Mouse (Mus musculus): ENCODE measurements around the gene Cttnbp2. TPM values are rescaled to one million over a fixed set of nuclear protein-coding genes. Genes with fewer than 3 reads are reported as not detected.
"Not testable (repeated sequence)": the region's sequence is repeated elsewhere in the genome, so short reads cannot be mapped to it uniquely, and the experiment has no call there.

The Cttnbp2 gene
- total RNA-seq, 1 experiment from 2014 or later, result 80.4 TPM

DNA sequence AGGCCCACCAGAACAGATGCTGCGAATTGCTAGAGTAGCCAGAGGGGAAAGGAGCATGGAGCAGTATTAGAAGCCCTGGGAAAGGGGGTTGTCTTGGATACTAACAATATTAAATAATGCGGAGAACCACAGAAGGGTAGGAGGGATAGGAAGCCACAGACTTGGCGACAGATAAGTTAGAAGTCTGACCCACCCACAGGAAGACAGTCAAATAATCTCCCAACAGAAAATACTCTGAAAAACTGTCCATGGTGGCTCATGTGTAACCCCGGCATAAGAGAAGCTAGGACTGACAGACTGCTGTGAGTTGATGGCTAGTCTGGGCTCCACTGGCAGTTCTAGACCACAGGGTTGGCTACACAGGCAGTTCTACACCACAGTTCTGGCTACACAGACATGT is 98.7 kb downstream of the Cttnbp2 start:
- DNase-seq, result no peak

DNA sequence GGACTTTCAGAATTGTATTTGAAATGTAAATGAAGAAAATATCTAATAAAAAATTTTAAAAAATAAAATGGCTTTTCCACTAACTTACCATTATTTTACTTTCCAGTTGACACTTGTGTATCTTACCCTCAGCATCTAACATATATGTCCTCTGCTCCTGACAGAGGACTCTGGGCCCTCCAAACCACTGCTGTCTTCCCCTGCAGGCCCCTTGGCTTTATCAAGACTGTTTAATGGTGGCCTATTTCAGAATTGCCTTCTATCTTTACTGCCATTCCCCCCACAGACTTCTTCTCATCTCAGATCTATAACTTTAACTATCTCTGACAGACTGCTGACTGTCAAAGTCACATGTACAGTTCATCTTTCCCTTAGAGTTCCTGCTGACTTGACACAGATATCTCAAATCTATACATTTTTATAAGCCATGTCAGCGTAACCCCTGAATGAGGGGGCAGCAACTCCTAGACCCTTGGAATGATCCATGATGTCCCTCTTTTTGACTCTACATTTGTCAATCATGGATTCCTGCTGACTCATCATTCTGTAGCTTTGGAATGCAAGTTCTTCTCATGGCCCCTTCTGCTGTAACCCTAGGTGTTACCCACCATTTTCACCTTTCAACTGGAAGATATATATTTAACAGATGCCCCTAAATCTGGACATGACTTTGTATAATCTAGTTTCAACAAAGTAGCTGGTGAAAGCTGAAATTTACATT is 103.0 kb downstream of the Cttnbp2 start:
- DNase-seq, result no peak

DNA sequence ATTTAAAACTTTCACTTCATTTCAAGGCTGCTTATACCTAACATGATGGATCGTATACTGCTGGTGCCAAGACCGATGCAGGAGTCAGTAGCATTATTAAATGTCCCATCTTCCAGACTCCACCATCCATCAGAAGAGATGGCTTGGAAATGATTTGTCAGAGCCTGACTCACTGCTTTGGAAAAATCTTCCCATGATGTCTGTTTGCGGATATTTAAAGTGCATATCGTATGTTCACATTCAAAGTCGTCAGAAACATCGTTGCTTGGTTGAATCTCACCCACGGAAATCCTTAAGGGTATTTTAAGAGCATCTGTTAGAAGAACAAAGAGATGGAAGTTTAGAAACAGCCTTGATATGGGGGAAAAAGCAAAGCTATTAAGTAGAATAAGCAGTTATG is 106.2 kb downstream of the Cttnbp2 start:
- DNase-seq, result no peak

DNA sequence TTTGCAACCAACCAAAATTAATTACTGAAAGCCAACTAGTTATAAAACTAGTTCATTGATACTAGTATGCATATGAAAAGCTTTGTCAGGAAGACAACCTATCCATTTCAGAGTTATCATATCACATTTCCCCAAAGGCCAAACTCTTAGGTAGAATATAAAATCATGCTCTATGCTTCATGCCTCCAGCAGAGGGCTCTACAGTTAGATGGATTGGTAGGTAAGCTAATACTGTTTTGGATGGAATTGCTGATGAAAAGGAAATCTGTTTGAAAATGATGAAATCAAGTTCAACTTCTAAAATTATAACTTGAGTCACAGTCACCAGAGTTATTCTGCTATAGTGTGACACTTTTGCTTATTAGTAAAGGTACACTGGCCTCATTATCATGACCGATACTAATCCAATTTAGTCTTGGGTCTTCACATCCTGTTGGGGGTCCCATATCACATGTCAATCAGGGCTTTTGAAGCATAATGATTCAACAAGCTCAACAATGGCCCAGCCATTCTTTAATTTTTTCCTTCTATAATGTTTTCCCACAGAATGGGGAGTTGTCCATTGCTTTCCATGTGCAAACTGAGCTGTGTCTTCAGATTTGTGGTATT is 113.5 kb downstream of the Cttnbp2 start:
- DNase-seq, result peak; percentile 20

DNA sequence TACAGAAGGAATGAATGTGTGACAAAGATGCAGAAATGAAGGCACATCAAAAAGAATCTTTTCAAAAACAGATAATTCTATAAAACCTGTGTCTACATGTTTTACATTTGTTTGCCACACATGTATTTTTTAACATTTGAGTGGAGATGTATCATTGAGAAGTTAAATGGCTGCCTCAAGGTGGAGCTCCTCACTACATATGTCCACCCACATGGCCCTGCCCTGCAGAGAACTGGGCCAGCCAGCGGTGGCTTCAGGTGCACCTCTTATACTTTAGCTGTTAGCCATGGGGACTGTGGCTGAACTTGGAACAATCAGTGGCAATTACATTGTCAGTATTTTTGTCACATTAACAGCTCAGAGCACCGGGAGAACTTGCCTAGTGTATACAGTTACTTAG is 133.3 kb downstream of the Cttnbp2 start:
- DNase-seq, result no peak

DNA sequence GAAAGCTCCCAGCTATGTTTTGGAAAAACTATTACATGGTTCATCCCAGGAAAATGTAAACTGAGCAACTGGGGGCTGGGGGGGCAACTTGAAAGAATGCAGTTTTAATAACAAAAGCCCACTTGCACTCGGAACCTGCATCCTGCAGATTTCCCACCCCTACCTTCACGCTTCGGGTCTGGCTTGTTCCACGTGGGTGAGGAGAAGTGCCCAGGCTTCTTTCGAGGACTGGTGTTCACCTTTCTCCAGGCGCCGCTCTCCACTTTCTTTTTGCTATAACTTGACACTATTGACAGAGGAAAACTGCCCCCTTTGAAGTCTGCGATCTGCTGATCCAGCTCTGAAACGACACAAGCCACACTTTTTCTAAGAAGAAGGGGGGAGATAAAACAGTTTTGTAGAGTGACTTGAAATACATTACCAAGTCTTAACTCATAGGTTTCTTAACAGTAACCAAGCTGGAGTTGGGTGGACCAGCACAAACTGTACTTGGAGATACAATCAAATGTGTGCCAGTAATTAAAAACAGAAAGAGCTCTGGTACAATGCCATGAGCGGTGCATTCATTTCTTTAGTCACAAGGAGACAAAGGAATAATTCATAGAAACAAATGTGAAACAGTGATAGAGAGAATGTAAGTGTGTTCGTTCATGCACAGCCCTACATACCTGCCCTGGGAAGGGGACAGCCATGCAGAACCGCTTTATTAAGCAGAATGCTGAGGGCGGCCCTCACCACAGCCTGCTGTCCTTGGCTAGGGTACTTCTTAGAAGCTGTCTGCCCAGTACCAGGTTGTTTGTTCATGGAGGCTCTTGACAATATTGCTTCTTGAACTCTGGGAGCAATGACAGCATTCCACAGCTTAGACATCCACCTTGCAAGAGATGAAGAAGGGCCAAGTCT is 134.1 kb downstream of the Cttnbp2 start:
- DNase-seq, result no peak

DNA sequence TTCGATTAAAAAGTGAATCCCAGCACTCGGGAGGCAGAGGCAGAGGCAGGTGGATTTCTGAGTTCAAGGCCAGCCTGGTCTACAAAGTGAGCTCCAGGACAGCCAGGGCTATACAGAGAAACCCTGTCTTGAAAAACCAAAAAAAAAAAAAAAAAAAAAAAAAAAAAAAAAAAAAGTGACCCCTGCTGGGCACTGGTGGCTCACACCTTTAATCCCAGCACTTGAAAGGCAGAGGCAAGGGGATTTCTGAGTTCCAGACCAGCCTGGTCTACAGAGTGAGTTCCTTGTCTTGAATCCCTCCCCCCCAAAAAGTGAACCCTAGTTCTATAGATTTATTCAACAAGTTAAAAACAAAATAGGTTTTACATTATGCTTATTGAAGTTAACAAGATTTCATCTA is 136.9 kb downstream of the Cttnbp2 start:
- not testable (repeated sequence) for DNase-seq

DNA sequence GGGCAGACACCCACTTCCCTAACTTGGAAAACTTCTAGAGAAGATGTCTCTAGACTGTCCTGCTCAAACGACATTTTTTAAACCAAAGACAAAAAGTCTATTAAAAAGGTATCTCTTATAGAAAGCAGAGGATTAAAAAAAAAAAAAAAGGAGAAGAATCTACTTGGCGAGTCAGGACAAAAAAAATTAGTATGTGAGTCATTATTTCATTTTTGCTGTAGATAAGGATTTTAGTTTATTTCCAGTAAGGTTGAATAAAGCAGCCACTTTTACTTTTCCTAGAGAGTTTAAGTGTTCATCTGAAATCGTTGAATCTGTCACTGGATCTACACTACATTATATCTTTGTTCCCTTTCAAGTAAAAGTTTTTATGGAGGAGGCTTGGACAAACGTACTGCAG is 139.9 kb downstream of the Cttnbp2 start:
- DNase-seq, result no peak

DNA sequence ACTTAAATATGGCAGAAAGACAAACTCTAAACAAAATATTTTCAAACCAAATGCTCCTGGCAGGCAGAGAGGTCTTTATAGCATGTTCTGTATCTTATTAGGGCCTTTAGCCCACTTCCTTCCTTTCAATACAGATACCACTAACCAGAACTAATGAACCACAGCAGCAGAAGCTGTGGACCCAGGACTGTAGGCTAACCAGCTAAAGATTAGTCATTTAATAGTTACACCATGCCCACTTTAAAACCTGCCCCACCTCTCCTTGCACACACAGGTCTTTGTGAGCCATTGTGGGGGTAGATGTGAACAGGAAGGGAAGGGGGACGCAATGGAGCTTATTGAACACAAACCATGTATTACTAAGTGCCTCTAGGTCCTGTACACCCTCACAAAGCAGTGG is 141.0 kb downstream of the Cttnbp2 start:
- no peak for DNase-seq

DNA sequence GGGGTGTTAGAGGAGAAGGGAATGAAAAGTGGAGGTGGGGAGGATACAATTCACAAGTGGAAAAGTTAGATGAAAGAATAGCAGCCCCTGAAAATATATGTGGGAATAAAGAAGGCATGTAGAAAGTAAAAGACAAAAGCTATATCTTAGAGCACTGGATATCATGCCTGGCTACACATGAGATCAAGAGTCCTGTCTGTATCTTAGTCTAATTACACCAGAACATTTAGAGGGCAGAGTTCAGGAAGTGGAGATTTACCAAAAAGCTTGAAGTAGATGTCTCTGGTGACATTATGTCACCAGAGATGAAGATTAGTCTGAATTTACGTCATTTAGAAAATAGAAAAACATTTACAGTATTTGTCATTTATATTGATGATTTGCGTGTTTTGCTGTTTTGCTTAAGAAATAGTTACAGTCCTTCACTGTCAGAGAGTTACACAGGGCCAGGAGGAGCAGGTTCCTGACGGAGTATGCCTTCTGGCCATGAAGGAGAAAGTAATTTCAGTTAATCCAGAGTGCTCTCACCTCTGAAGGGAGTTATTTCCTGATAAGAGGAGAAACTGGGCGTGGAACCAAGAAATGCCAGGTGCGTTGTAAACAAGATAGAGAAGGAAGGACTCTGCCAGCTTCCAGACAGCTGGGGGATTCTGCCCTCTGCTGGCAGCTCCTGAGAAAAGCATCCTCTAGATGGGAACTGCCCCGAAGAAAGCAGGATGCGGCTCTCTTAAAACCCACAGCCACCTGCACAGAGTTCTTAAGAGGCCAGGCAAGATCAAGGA is 142.0 kb downstream of the Cttnbp2 start:
- peak; percentile 69 for DNase-seq

DNA sequence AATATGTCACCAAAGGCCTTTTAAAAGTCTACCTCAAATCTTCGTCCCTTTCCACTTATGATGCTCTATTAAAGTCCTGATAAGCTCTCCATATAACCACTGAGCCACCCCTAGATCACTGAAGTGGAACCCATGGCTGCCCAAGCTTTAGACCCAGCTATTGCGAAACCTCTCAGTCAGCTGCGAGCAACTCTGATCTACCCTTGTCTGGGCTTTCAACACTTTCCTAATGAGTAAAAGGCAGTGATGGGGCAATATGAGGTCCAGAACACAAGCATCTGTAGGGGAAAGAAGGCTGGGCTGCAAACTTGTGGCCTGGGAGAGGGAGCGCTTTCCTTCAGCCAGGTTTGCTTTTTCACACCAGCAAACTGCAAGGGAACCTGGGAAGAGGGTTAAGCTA is 144.9 kb downstream of the Cttnbp2 start:
- DNase-seq, result no peak

DNA sequence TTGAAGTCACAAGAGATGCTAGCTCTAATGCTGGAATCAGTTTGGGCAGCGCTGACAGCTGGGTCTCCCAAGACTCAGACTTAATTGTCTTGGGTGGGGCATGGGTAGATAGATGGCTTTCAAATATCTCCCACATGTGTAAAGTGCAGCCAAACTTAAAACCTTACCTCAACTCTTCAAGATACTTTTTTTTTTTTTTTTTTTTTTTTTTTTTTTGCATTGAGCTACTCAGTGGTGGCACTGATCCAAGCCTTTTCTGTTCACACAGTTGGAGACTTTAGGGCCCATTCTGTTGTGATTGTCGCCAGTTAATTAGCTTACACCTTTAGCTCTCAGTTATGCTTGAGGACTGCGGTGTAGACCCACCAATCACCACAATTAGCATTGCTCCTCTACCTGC is 145.6 kb downstream of the Cttnbp2 start:
- DNase-seq, result no peak

DNA sequence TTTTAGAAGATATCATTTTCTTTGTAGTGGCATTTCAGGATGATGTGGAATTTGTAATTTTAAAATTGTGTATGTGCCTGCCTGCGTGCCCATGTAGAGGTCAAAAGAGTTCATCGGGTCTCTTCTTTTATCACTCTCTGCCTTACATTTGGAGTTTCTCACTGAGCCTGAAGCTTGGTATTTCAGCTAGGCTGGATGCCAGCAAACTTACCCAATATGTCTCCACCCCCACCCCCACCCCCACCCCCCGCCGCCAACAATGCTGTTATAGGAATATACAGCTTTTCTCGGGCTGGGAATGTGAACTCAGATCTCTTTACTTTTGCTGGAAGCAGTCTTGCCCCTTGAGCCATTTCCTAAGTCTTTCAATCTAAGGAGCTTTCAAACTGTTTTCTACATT is 152.4 kb downstream of the Cttnbp2 start:
- no peak for DNase-seq

DNA sequence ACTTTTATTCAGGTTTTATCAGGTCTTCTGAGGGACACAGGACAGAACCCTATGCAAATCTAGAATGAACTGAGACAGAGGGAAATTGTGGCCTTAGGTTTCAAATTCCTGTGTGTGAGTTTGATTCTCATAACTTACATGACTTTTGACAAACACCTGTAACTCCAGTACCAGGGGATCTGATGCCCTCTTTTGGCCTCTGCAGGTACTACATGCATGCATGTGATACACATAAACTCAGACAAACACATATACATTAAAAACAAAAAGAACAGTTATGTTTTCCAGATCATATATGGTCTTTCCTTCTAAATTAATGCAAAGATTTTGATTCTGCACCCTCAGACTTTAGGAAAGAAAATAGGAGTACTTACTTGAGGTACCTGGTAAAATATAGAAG is 153.7 kb downstream of the Cttnbp2 start:
- no peak for DNase-seq

DNA sequence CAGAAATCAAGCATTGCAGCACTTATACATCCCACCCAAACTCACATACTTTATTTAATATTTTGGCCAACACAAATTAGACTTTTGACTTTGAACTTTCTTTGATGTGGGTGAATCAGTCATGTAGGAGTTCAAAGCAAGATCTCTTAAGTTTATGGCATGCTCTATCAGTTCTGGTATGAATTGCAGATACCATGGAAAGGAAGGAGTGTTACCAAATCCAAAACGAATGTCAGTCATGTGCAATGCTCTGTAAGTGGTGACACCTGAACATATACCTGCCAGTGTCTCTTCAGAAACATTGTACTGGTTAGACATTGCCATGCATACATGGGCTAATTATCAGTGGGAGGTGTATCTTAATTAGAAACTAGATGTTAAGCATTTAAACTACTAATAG is 154.5 kb downstream of the Cttnbp2 start:
- DNase-seq, result no peak

DNA sequence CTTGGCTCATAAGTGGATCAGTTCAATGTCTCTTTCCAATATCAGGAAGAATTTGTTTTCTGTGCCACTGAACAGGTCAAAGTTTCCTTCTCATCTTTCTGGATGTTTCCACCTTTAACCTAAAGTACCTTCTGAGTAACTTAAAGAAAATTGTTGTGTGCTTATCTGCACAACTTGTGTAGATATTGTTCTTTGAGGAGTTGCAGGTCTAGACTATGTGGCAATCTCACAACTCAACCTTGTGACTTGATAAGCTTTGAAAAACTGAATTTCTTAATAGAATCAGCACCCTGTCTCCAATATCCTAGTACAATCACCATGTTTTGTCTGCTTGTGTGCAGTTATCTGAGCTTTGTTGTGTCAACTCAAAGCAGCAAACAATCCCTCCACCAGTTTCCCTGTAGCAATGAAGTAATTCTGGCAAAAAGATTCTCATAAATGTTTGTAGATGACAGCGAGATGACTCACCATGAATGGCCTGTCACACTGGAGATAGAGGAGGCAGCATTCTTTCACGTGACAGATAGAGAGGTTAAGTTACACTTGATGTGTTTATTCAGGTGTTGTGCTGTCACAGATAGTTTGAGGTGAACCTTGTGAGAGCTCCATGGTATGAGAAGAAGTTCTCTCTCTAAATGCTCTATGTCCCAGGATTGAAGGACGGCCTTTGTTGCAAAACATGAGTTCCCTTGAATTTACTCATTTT is 165.3 kb downstream of the Cttnbp2 start:
- no peak for DNase-seq

DNA sequence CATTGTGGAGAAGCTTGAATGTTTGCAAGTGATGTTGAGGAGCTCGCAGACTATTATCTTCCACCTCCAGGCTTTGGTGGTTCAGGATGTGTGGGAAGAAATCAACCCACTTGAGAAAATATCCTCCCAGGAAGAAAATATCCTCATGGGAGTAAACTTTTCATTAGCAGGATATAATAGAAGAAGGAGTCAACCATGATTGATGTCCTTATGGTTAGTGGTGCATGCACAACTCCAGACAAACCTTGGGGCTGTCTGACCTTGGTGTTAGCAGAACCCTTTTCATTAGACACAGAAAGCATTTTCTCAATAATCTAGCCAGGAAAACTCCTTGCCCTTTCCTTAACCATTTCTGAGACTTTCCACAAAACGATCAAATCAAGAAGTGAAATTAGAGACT is 170.4 kb downstream of the Cttnbp2 start:
- DNase-seq, result no peak

DNA sequence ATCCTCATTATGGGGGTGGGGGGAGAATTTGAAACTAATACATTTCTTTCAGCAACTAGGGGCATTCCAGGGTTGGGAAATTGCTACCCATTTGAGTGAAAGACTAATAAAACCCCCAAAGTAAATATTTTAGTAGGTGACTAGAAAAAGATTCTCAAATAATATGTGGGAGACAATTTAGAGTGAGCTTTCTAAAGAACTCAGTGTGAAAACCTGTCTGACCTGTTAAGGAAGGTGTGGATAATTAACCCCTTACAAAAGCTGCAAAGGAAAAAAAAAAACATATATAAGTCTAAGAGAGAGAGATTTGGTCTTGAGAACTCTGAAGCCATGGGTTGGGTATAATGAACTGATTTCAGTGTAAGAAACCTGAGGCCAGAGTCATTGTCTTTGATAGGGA is 176.3 kb downstream of the Cttnbp2 start:
- no peak for DNase-seq

DNA sequence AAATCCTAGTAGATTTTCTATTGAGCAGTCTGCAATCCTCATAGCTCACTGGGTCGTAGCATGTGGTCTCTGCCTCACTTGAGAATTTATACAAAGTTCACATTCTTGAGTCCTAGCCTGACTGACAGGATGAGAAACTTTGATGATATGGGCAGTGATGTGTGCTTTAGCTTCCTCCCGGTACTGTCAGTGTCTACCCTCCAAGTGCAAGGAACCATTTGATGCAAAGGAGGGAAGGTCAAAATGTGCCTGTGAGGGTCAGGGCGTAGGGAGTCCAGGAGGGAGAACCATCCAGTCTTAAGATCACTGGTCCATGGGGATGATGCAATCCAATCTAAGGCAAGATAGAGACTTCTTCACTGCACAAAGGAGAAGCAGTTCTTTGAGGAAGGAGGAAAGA is 179.2 kb downstream of the Cttnbp2 start:
- DNase-seq, result no peak

DNA sequence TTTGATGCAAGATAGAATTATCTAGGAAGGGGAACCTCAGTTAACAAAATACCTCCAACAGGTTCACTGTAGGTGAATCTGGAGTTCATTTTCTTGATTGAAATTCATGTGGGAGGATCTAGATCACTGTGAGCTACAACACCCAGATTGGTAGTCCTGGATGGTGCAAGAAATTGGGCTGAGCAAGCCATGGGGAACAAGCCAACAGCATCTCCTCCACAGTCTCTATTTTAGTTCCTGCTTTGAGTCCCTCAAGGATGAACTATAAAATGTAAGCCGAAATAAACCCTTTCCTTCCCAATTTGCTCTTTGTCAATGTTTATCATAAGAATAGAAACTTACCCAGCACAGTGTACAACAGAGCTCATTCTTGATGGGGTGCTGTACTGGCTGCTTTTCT is 191.7 kb downstream of the Cttnbp2 start:
- DNase-seq, result no peak

All from adrenal gland, postnatal 14 days (tissue).